Mouse (Mus musculus) spleen, adult 2 months (tissue): Measurements from ENCODE around the gene Zer1. TPM values are rescaled to one million over a fixed set of nuclear protein-coding genes. Genes with fewer than 3 reads are reported as not detected.

Experiments
- DNase-seq, 2 experiments: peaks; one replicate each; pipeline versions ENCODE4 v3.0.0 to v3.0.0-alpha.2; 2012 to 2021; ENCODE audit warnings: low spot score in 2 of 2, low read depth in 1 of 2
- H3K27ac ChIP-seq: fragments of 200-500 bp; 2 replicates; pipeline ENCODE4 v1.5.1; 2012; ENCODE audit warnings: low read length, inconsistent platforms; ENCODE audit not compliant: insufficient read depth
- H3K27me3 ChIP-seq: fragments of 200-500 bp; 2 replicates; pipeline ENCODE4 v1.6.1; 2012; ENCODE audit warnings: mild to moderate bottlenecking, moderate library complexity, low read length, inconsistent platforms; ENCODE audit not compliant: control insufficient read depth, insufficient read depth
- H3K36me3 ChIP-seq: fragments of 200-500 bp; 2 replicates; pipeline ENCODE4 v1.6.1; 2012; ENCODE audit warnings: mild to moderate bottlenecking, low read length, inconsistent platforms; ENCODE audit not compliant: control insufficient read depth, insufficient read depth
- H3K4me1 ChIP-seq: fragments of 200-500 bp; 2 replicates; pipeline ENCODE4 v1.6.1; 2011; ENCODE audit warnings: inconsistent platforms; ENCODE audit not compliant: control insufficient read depth, insufficient read depth, insufficient read length
- H3K4me3 ChIP-seq: fragments of 200-500 bp; 2 replicates; pipeline ENCODE4 v1.5.1; 2011; ENCODE audit warnings: mild to moderate bottlenecking, inconsistent platforms; ENCODE audit not compliant: insufficient read depth, insufficient read length; ENCODE audit errors: extremely low read depth
- CTCF ChIP-seq: fragments of 200-500 bp; IDR thresholded peaks from 2 replicates; pipeline ENCODE4 v1.5.1; 2011; ENCODE audit warnings: mild to moderate bottlenecking, inconsistent platforms; ENCODE audit not compliant: insufficient read depth, insufficient read length, insufficient replicate concordance; ENCODE audit errors: extremely low read depth
- POLR2A ChIP-seq: fragments of 200-500 bp; IDR thresholded peaks from 2 replicates; pipeline ENCODE4 v1.6.1; 2011; ENCODE audit warnings: low read depth, low read length, inconsistent platforms
- WGBS: fragments of 180-500 bp; shearing (Covaris S2); methylation state at CpG from one replicate; pipeline ENCODE4 v1.1.7; 2018; 5-methylcytosine and 5-hydroxymethylcytosine counted together
- polyA plus RNA-seq: library from polyadenylated mRNA; depleted of rRNA; stranded (reverse); fragments of >200 nt; gene quantifications from 2 replicates; pipeline ENCODE4 v1.2.3, GENCODE M21; 2012; rRNA removed

The Zer1 gene
- polyA plus RNA-seq, 1 experiment, result 59.0 TPM

- Histone ChIP-seq H3K4me1 (peaks cover 2% of the 10 kb centered on the region), H3K27me3 (no peaks in the 10 kb centered on the region), H3K36me3 (no peaks in the 10 kb centered on the region), H3K27ac (no peak overlapping the region), H3K4me3 (no peak overlapping the region)
- no peak for DNase-seq
- TF ChIP-seq CTCF (no peak), POLR2A (no peak)
- WGBS, result 53% methylated on average over 6 of the region's 6 CpGs
Observed at GRCm38 (mm10) chr2:30051992-30052761, 72.2 kb downstream of the Zer1 start.

- H3K4me1 ChIP-seq, result peaks cover 2% of the 10 kb centered on the region
- no peaks in the 10 kb centered on the region for H3K36me3 ChIP-seq
- no peak overlapping the region for H3K4me3 ChIP-seq
- 18% methylated on average over 3 of the region's 3 CpGs for WGBS
- TF ChIP-seq CTCF, result no peak
- no peak for TF ChIP-seq POLR2A
- H3K27me3 ChIP-seq, result no peaks in the 10 kb centered on the region
- no peak overlapping the region for H3K27ac ChIP-seq
- no peak for DNase-seq
Observed at GRCm38 (mm10) chr2:30049831-30050230, 74.6 kb downstream of the Zer1 start.

GRCm38 (mm10) chr2:30048699-30049388, 75.5 kb downstream of the Zer1 start, which contains the start of gene Wdr34:
Wdr34 (minus strand) TSS chr2:30048881.
- peaks cover 2% of the 10 kb centered on the region for H3K4me1 ChIP-seq
- peak; percentile 91 to 97 for DNase-seq
- H3K36me3 ChIP-seq, result no peaks in the 10 kb centered on the region
- H3K27me3 ChIP-seq, result no peaks in the 10 kb centered on the region
- TF ChIP-seq CTCF, result no peak
- peak; percentile 55; the same call in 1 of the 2 replicates for TF ChIP-seq POLR2A
- H3K27ac ChIP-seq, result peak within 1 kb of the TSS; percentile 94
- WGBS, result under 1% methylated on average over 54 of the region's 54 CpGs
- peak within 1 kb of the TSS; percentile 73 for H3K4me3 ChIP-seq

- DNase-seq, result no peak
- Histone ChIP-seq H3K27me3 (no peaks in the 10 kb centered on the region), H3K4me3 (peak overlapping the region; percentile 69; the same call in 1 of the 2 replicates), H3K36me3 (no peaks in the 10 kb centered on the region), H3K4me1 (peaks cover 2% of the 10 kb centered on the region), H3K27ac (no peak overlapping the region)
- WGBS, result 23% methylated on average over 11 of the region's 11 CpGs
- TF ChIP-seq CTCF (no peak), POLR2A (no peak)
Observed at GRCm38 (mm10) chr2:30048101-30048501, 76.3 kb downstream of the Zer1 start.

Other genes with a start within 250 kb of the Zer1 start
- gene Odf2, start 235.4 kb downstream of the Zer1 start, polyA plus RNA-seq, result 26.3 and 28.2 TPM in 2 replicates
- 14.5 and 16.4 TPM in 2 replicates for gene Gle1, start 189.2 kb downstream of the Zer1 start, polyA plus RNA-seq
- gene Sptan1, start 159.0 kb downstream of the Zer1 start, polyA plus RNA-seq, result 98.5 and 101 TPM in 2 replicates
- gene Wdr34, start 75.7 kb downstream of the Zer1 start, polyA plus RNA-seq, result 7.6 and 12.3 TPM in 2 replicates
- gene Set, start 67.2 kb downstream of the Zer1 start, polyA plus RNA-seq, result 42.2 and 55.0 TPM in 2 replicates
- 4.6 and 4.9 TPM in 2 replicates for gene Pkn3, start 46.9 kb downstream of the Zer1 start, polyA plus RNA-seq
- 56.2 and 92.3 TPM in 2 replicates for gene Zdhhc12, start 30.9 kb downstream of the Zer1 start, polyA plus RNA-seq
- gene Tbc1d13, start 9.2 kb upstream of the Zer1 start, polyA plus RNA-seq, result 48.5 and 50.9 TPM in 2 replicates
- 19.4 and 33.0 TPM in 2 replicates for gene Endog, start 46.9 kb upstream of the Zer1 start, polyA plus RNA-seq
- 19.1 and 23.3 TPM in 2 replicates for gene Spout1, start 53.9 kb upstream of the Zer1 start, polyA plus RNA-seq
- 9.7 and 11.5 TPM in 2 replicates for gene Kyat1, start 81.3 kb upstream of the Zer1 start, polyA plus RNA-seq
- gene Lrrc8a, start 113.1 kb upstream of the Zer1 start, polyA plus RNA-seq, result 22.1 and 25.6 TPM in 2 replicates
- 6.0 and 9.6 TPM in 2 replicates for gene Gm28035, start 116.0 kb upstream of the Zer1 start, polyA plus RNA-seq
- gene Phyhd1, start 141.6 kb upstream of the Zer1 start, polyA plus RNA-seq, result 18.1 and 24.1 TPM in 2 replicates
- gene Gm28038, start 156.5 kb upstream of the Zer1 start, polyA plus RNA-seq, result not detected in 2 replicates
- 11.0 and 11.6 TPM in 2 replicates for gene Dolk, start 161.7 kb upstream of the Zer1 start, polyA plus RNA-seq
- gene Nup188, start 161.8 kb upstream of the Zer1 start, polyA plus RNA-seq, result 32.4 and 45.2 TPM in 2 replicates
- 92.3 and 114 TPM in 2 replicates for gene Sh3glb2, start 234.8 kb upstream of the Zer1 start, polyA plus RNA-seq
- gene Miga2, start 239.6 kb upstream of the Zer1 start, polyA plus RNA-seq, result 11.1 and 11.7 TPM in 2 replicates